In genomic region chr12:16531956-16532859, GRCm38 (mm10) we compare ENCODE assay signal across 9 mouse cellular contexts.
DNase-seq lines count a peak whose midpoint lies in the region; ATAC-seq and TF ChIP-seq lines count a peak whose summit lies in the region.
"Had no signal": no experiment of that assay in that cellular context is flagged by ENCODE, and none has a peak within 500 bp of the region (broad histone marks: within the 10 kb centered on the region; RNA-seq: fewer than 3 reads in every experiment).

No protein-coding gene starts in this region.

- peak; percentile 42 to 55 for DNase-seq in cerebellum, postnatal 10 days
- DNase-seq in cerebellum, adult 8-10 months: no peak
- peak; percentile 82 for DNase-seq in A20 (ENCODE audit: low read depth, low spot score)
- DNase-seq in lung, postnatal 25 days (ENCODE audit: low spot score): peak; percentile 57
- peak; percentile 58 to 70 for DNase-seq in spleen, adult 2 months (ENCODE audit: low read depth in 1 of 2, low spot score in 2 of 2)

- 57% methylated on average over 15 of the region's 15 CpGs for WGBS in embryonic facial prominence, embryonic 15.5 days
- WGBS in spleen, adult 2 months: 19% methylated on average over 15 of the region's 15 CpGs

- peak; percentile 15; the same call in 1 of the 2 replicates for ATAC-seq in embryonic facial prominence, embryonic 15.5 days (ENCODE audit: insufficient number of reproducible peaks, low FRiP score, low TSS enrichment, low read depth)
- ATAC-seq in hematopoietic stem cell, adult 5-6 weeks (replicated peaks in 1 of 2; ENCODE audit: insufficient read depth in 1 of 2, low FRiP score in 2 of 2, low TSS enrichment in 1 of 2, low read depth in 1 of 2, poor library complexity in 2 of 2, severe bottlenecking in 2 of 2): peak; percentile 85 to 92
- no peak for ATAC-seq in megakaryocyte-erythroid progenitor cell, adult 5-6 weeks (replicated peaks; ENCODE audit: low FRiP score, low TSS enrichment, poor library complexity, severe bottlenecking)

- no peak overlapping the region for H3K4me3 ChIP-seq in embryonic facial prominence, embryonic 15.5 days (replicated peaks)
- H3K4me3 ChIP-seq in spleen, adult 2 months (ENCODE audit: extremely low read depth, insufficient read depth, insufficient read length): peak overlapping the region; percentile 0; the same call in 1 of the 2 replicates

- peak overlapping the region; percentile 23 for H3K27ac ChIP-seq in embryonic facial prominence, embryonic 15.5 days (replicated peaks)
- H3K27ac ChIP-seq in spleen, adult 2 months (ENCODE audit: insufficient read depth, low read length): peak overlapping the region; percentile 9; the same call in 1 of the 2 replicates

- peaks cover 11% of the 10 kb centered on the region for H3K4me1 ChIP-seq in embryonic facial prominence, embryonic 15.5 days
- peaks cover 27% of the 10 kb centered on the region; the same call in 1 of the 2 replicates for H3K4me1 ChIP-seq in spleen, adult 2 months (ENCODE audit: control insufficient read depth, insufficient read depth, insufficient read length)

- no peaks in the 10 kb centered on the region for H3K9me3 ChIP-seq in embryonic facial prominence, embryonic 15.5 days (replicated peaks)
- H3K9me3 ChIP-seq: G1E had no signal

- no peak for TF ChIP-seq POLR2A in spleen, adult 2 months (IDR thresholded peaks at IDR 0.05; ENCODE audit: low read depth, low read length)

- H3K4me2 ChIP-seq in embryonic facial prominence, embryonic 15.5 days (replicated peaks): no peak overlapping the region

- no peaks in the 10 kb centered on the region for H3K27me3 ChIP-seq in embryonic facial prominence, embryonic 15.5 days
- H3K27me3 ChIP-seq in spleen, adult 2 months (ENCODE audit: control insufficient read depth, insufficient read depth, low read length): no peaks in the 10 kb centered on the region

- TF ChIP-seq CTCF in spleen, adult 2 months (IDR thresholded peaks at IDR 0.05; ENCODE audit: extremely low read depth, insufficient read depth, insufficient read length, insufficient replicate concordance): no peak

- no peak overlapping the region for H3K9ac ChIP-seq in embryonic facial prominence, embryonic 15.5 days

- H3K36me3 ChIP-seq in embryonic facial prominence, embryonic 15.5 days: no peaks in the 10 kb centered on the region
- peaks cover 2% of the 10 kb centered on the region; the same call in 1 of the 2 replicates for H3K36me3 ChIP-seq in spleen, adult 2 months (ENCODE audit: control insufficient read depth, insufficient read depth, low read length)
